Mouse (Mus musculus) liver, embryonic 13.5 days (tissue): ENCODE results near the gene H2-K1. TPM values are rescaled to one million over a fixed set of nuclear protein-coding genes. Genes with fewer than 3 reads are reported as not detected.
"Not testable (repeated sequence)": the region's sequence is repeated elsewhere in the genome, so short reads cannot be mapped to it uniquely, and the experiment has no call there.

Experiments used
- ATAC-seq: fragments of 200-750 bp; cut with Nextera tagmentation; 2 replicates; pipeline ENCODE4 v1.8.0; 2017; ENCODE audit warnings: low read depth, mild to moderate bottlenecking, moderate number of reproducible peaks, moderate library complexity
- DNase-seq: peaks from one replicate; pipeline ENCODE4 v3.0.0; 2022
- H3K27ac ChIP-seq: fragments of 300-500 bp; sonication (generic); 2 replicates; pipeline ENCODE4 v1.5.1; 2015; ENCODE audit warnings: moderate library complexity, mild to moderate bottlenecking, inconsistent platforms
- H3K27me3 ChIP-seq: fragments of 300-500 bp; sonication (generic); 2 replicates; pipeline ENCODE4 v1.6.1; 2015; ENCODE audit warnings: mild to moderate bottlenecking, inconsistent platforms
- H3K36me3 ChIP-seq: fragments of 300-500 bp; sonication (generic); 2 replicates; pipeline ENCODE4 v1.6.1; 2015; ENCODE audit warnings: mild to moderate bottlenecking, inconsistent platforms
- H3K4me1 ChIP-seq: fragments of 300-500 bp; sonication (generic); replicated peaks from 2 replicates; pipeline ENCODE4 v1.6.1; 2015; ENCODE audit warnings: inconsistent platforms
- H3K4me2 ChIP-seq: fragments of 300-500 bp; sonication (generic); 2 replicates; pipeline ENCODE4 v1.6.1; 2015; ENCODE audit warnings: inconsistent platforms, mild to moderate bottlenecking, moderate library complexity
- H3K4me3 ChIP-seq: fragments of 300-500 bp; sonication (generic); replicated peaks from 2 replicates; pipeline ENCODE4 v1.5.1; 2015; ENCODE audit warnings: mild to moderate bottlenecking, inconsistent platforms
- H3K9ac ChIP-seq: fragments of 300-500 bp; sonication (generic); 2 replicates; pipeline ENCODE4 v1.6.1; 2015; ENCODE audit warnings: mild to moderate bottlenecking, inconsistent platforms
- H3K9me3 ChIP-seq: fragments of 300-500 bp; sonication (generic); replicated peaks from 2 replicates; pipeline ENCODE4 v1.6.1; 2016; ENCODE audit warnings: inconsistent platforms
- WGBS: fragments of 180-500 bp; shearing (Covaris S2); methylation state at CpG from one replicate; pipeline ENCODE4 v1.1.7; 2015; ENCODE audit not compliant: insufficient replicate concordance; 5-methylcytosine and 5-hydroxymethylcytosine counted together
- polyA plus RNA-seq: library from polyadenylated mRNA; unstranded; fragments of >200 nt; fragmentation: Nextera tagmentation; extraction: Ambion mirVana; gene quantifications from 2 replicates; pipeline ENCODE4 v1.2.1, GENCODE M21; 2015

H2-K1 gene
- polyA plus RNA-seq, 1 experiment from 2014 or later: 88.3 TPM

- no peak for ATAC-seq
- 16% methylated on average over 5 of the region's 5 CpGs for WGBS
- peaks cover 63% of the 10 kb centered on the region for H3K36me3 ChIP-seq
Observed at GRCm38 (mm10) chr17:33953961-33954565, 46.1 kb downstream of the H2-K1 start.

GRCm38 (mm10) chr17:33953310-33953709, 46.8 kb downstream of the H2-K1 start:
- 53% methylated on average over 3 of the region's 3 CpGs for WGBS
- Histone ChIP-seq H3K4me3 (peak overlapping the region; percentile 97), H3K27me3 (no peaks in the 10 kb centered on the region), H3K4me1 (peaks cover 82% of the 10 kb centered on the region), H3K9ac (peak overlapping the region; percentile 97), H3K4me2 (peak overlapping the region; percentile 96), H3K27ac (peak overlapping the region; percentile 92), H3K9me3 (no peaks in the 10 kb centered on the region), H3K36me3 (peaks cover 63% of the 10 kb centered on the region)
- DNase-seq (no peak), ATAC-seq (no peak)

More at GRCm38 (mm10) chr17:33953961-33954565, 46.1 kb downstream of the H2-K1 start:
- H3K27ac ChIP-seq: peak overlapping the region; percentile 92
- peak overlapping the region; percentile 97 for H3K4me3 ChIP-seq
- no peaks in the 10 kb centered on the region for H3K27me3 ChIP-seq
- peaks cover 74% of the 10 kb centered on the region for H3K4me1 ChIP-seq
- peak overlapping the region; percentile 97 for H3K9ac ChIP-seq
- H3K4me2 ChIP-seq: peak overlapping the region; percentile 96
- no peak for DNase-seq
- H3K9me3 ChIP-seq: no peaks in the 10 kb centered on the region

GRCm38 (mm10) chr17:33952879-33953278, 47.3 kb downstream of the H2-K1 start:
- no peak for ATAC-seq
- Histone ChIP-seq H3K4me1 (peaks cover 85% of the 10 kb centered on the region), H3K4me2 (peak overlapping the region; percentile 96), H3K4me3 (peak overlapping the region; percentile 97), H3K9me3 (no peaks in the 10 kb centered on the region), H3K36me3 (peaks cover 63% of the 10 kb centered on the region), H3K9ac (peak overlapping the region; percentile 97), H3K27me3 (no peaks in the 10 kb centered on the region), H3K27ac (peak overlapping the region; percentile 92)
- WGBS: 60% methylated on average over 4 of the region's 4 CpGs
- no peak for DNase-seq

- peak overlapping the region; percentile 97 for H3K9ac ChIP-seq
- 54% methylated on average over 13 of the region's 13 CpGs for WGBS
- peaks cover 63% of the 10 kb centered on the region for H3K36me3 ChIP-seq
- H3K27ac ChIP-seq: peak overlapping the region; percentile 92
- H3K27me3 ChIP-seq, DNase-seq, H3K9me3 ChIP-seq, ATAC-seq: not testable (repeated sequence)
- peak overlapping the region; percentile 97 for H3K4me3 ChIP-seq
- peak overlapping the region; percentile 96 for H3K4me2 ChIP-seq
- H3K4me1 ChIP-seq: peaks cover 78% of the 10 kb centered on the region
Observed at GRCm38 (mm10) chr17:33952015-33952414, 48.1 kb downstream of the H2-K1 start.

GRCm38 (mm10) chr17:33951021-33951946, 48.9 kb downstream of the H2-K1 start, which contains the start of gene B3galt4:
B3galt4 (minus strand) TSS chr17:33951488.
- Histone ChIP-seq H3K36me3 (peaks cover 69% of the 10 kb centered on the region), H3K27ac (peak within 1 kb of the TSS; percentile 92), H3K9me3 (no peaks in the 10 kb centered on the region), H3K9ac (peak within 1 kb of the TSS; percentile 97), H3K27me3 (no peaks in the 10 kb centered on the region), H3K4me3 (peak within 1 kb of the TSS; percentile 97), H3K4me1 (peaks cover 73% of the 10 kb centered on the region), H3K4me2 (peak within 1 kb of the TSS; percentile 96)
- peak; percentile 78 for DNase-seq
- WGBS: under 1% methylated on average over 45 of the region's 45 CpGs
- ATAC-seq: peak; percentile 77

GRCm38 (mm10) chr17:33950131-33950625, 50.0 kb downstream of the H2-K1 start:
- Histone ChIP-seq H3K9ac (peak overlapping the region; percentile 97), H3K27ac (peak overlapping the region; percentile 92), H3K27me3 (no peaks in the 10 kb centered on the region), H3K4me3 (peak overlapping the region; percentile 97), H3K9me3 (no peaks in the 10 kb centered on the region), H3K36me3 (peaks cover 80% of the 10 kb centered on the region), H3K4me1 (peaks cover 72% of the 10 kb centered on the region), H3K4me2 (peak overlapping the region; percentile 96)
- no peak for DNase-seq
- WGBS: 74% methylated on average over 10 of the region's 10 CpGs
- ATAC-seq: no peak

GRCm38 (mm10) chr17:33948905-33949537, 51.1 kb downstream of the H2-K1 start:
- no peak overlapping the region for H3K27ac ChIP-seq
- H3K4me2 ChIP-seq: no peak overlapping the region

GRCm38 (mm10) chr17:33948090-33948904, 51.9 kb downstream of the H2-K1 start:
- H3K9me3 ChIP-seq: no peaks in the 10 kb centered on the region
- no peak overlapping the region for H3K4me2 ChIP-seq
- DNase-seq (no peak), ATAC-seq (no peak)
- H3K4me3 ChIP-seq: no peak overlapping the region
- peaks cover 57% of the 10 kb centered on the region for H3K4me1 ChIP-seq
- H3K36me3 ChIP-seq: peaks cover 84% of the 10 kb centered on the region
- H3K27me3 ChIP-seq: no peaks in the 10 kb centered on the region
- no peak overlapping the region for H3K9ac ChIP-seq
- WGBS: 83% methylated on average over 22 of the region's 22 CpGs
- H3K27ac ChIP-seq: 0 out of 2 replicates have a peak overlapping the region, but pooled peaks have one; percentile 11

More at GRCm38 (mm10) chr17:33948905-33949537, 51.1 kb downstream of the H2-K1 start:
- H3K9ac ChIP-seq: 0 out of 2 replicates have a peak overlapping the region, but pooled peaks have one; percentile 9
- peaks cover 84% of the 10 kb centered on the region for H3K36me3 ChIP-seq
- no peak for ATAC-seq
- 81% methylated on average over 19 of the region's 19 CpGs for WGBS
- H3K4me1 ChIP-seq: peaks cover 65% of the 10 kb centered on the region
- no peaks in the 10 kb centered on the region for H3K9me3 ChIP-seq
- no peaks in the 10 kb centered on the region for H3K27me3 ChIP-seq
- DNase-seq: no peak
- no peak overlapping the region for H3K4me3 ChIP-seq

GRCm38 (mm10) chr17:33947430-33948089, 52.6 kb downstream of the H2-K1 start:
- 63% methylated on average over 10 of the region's 10 CpGs for WGBS
- H3K36me3 ChIP-seq: peaks cover 84% of the 10 kb centered on the region
- no peak overlapping the region for H3K9ac ChIP-seq
- DNase-seq: no peak
- H3K4me2 ChIP-seq: no peak overlapping the region
- no peak overlapping the region for H3K4me3 ChIP-seq
- ATAC-seq: no peak
- H3K9me3 ChIP-seq: no peaks in the 10 kb centered on the region
- H3K4me1 ChIP-seq: peaks cover 50% of the 10 kb centered on the region
- peak overlapping the region; percentile 11; the same call in 1 of the 2 replicates for H3K27ac ChIP-seq
- no peaks in the 10 kb centered on the region for H3K27me3 ChIP-seq
